7 mouse cellular contexts compared by ENCODE assay signal in genomic region chr16:8412213-8412612, GRCm38 (mm10). TPM values are rescaled to one million over a fixed set of nuclear protein-coding genes. Genes with fewer than 3 reads are reported as not detected.
A peak's percentile ranks its signal among the peaks of the same experiment; 100 is the strongest.
DNase-seq lines count a peak whose midpoint lies in the region; ATAC-seq and TF ChIP-seq lines count a peak whose summit lies in the region.

No protein-coding gene starts in this region.

- no peak overlapping the region for H3K4me2 ChIP-seq in intestine, embryonic 14.5 days (ENCODE audit: low read length)
- H3K4me2 ChIP-seq in lung, embryonic 14.5 days: no peak overlapping the region

- no peak overlapping the region for H3K27ac ChIP-seq in intestine, embryonic 14.5 days (ENCODE audit: low read depth)
- H3K27ac ChIP-seq in lung, embryonic 14.5 days (ENCODE audit: low read depth): no peak overlapping the region

- H3K4me3 ChIP-seq in intestine, embryonic 14.5 days (ENCODE audit: low read depth, low read length): no peak overlapping the region
- no peak overlapping the region for H3K4me3 ChIP-seq in lung, embryonic 14.5 days (ENCODE audit: low read depth, low read length)

- TF ChIP-seq CTCF in lung, embryonic 14.5 days (IDR thresholded peaks at IDR 0.05; ENCODE audit: low read depth): peak; percentile 81

- H3K4me1 ChIP-seq in intestine, embryonic 14.5 days (replicated peaks; ENCODE audit: control insufficient read depth, insufficient read depth, low read length): no peaks in the 10 kb centered on the region
- no peaks in the 10 kb centered on the region for H3K4me1 ChIP-seq in lung, embryonic 14.5 days (ENCODE audit: insufficient read depth)

- WGBS in intestine, embryonic 14.5 days: 17% methylated on average over 7 of the region's 7 CpGs
- WGBS in lung, embryonic 14.5 days: 11% methylated on average over 7 of the region's 7 CpGs

- peak; percentile 82 for ATAC-seq in erythroblast, adult 5-6 weeks (replicated peaks; ENCODE audit: low FRiP score, poor library complexity, severe bottlenecking)
- peak; percentile 51; the same call in 1 of the 2 replicates for ATAC-seq in intestine, embryonic 14.5 days (replicated peaks; ENCODE audit: low FRiP score, low TSS enrichment, low read depth)
- peak; percentile 69; the same call in 1 of the 2 replicates for ATAC-seq in lung, embryonic 14.5 days (ENCODE audit: insufficient read depth)

- 0 out of 2 replicates have a peak, but pooled peaks cover 4% of the 10 kb centered on the region for H3K27me3 ChIP-seq in intestine, embryonic 14.5 days (replicated peaks; ENCODE audit: control insufficient read depth, insufficient read depth, low read length)
- H3K27me3 ChIP-seq in lung, embryonic 14.5 days (ENCODE audit: insufficient read depth, low read length): no peaks in the 10 kb centered on the region

- peak; percentile 4 to 31 for DNase-seq in spleen, postnatal 36 days (ENCODE audit: low spot score in 2 of 2)
- DNase-seq in spleen, postnatal 4 days (ENCODE audit: low spot score in 2 of 2): no peak
- peak; percentile 83 for DNase-seq in ZHBTc4 (ENCODE audit: low read depth, low spot score)
- DNase-seq in intestine, embryonic 14.5 days (ENCODE audit: low spot score): no peak
- DNase-seq in lung, embryonic 14.5 days: peak; percentile 89
- peak; percentile 72 for DNase-seq in retina, postnatal 7 days (ENCODE audit: low read depth, low spot score)

- no peaks in the 10 kb centered on the region for H3K9me3 ChIP-seq in intestine, embryonic 14.5 days (ENCODE audit: control insufficient read depth, low read length)
- no peaks in the 10 kb centered on the region for H3K9me3 ChIP-seq in lung, embryonic 14.5 days (ENCODE audit: low read depth, low read length)

- H3K36me3 ChIP-seq in intestine, embryonic 14.5 days (ENCODE audit: control insufficient read depth, insufficient read depth, low read length): no peaks in the 10 kb centered on the region
- no peaks in the 10 kb centered on the region for H3K36me3 ChIP-seq in lung, embryonic 14.5 days (ENCODE audit: insufficient read depth)

- no peak overlapping the region for H3K9ac ChIP-seq in intestine, embryonic 14.5 days (ENCODE audit: low read length)
- H3K9ac ChIP-seq in lung, embryonic 14.5 days: no peak overlapping the region

RNA-seq across cellular contexts. Expression of gene Tmem114, which starts 12.7 kb away (rescaled TPM):
- not detected in 2 replicates for total RNA-seq in erythroblast, adult 5-6 weeks (2015; ENCODE audit: low replicate concordance)
- not detected in 2 replicates for total RNA-seq in erythroblast, adult 5-6 weeks (2017; ENCODE audit: low replicate concordance)
- polyA plus RNA-seq in intestine, embryonic 14.5 days (2014; fragmentation: Nextera tagmentation; extraction: Ambion mirVana): 0.12 TPM in 1 of 2 replicates, not detected in the other
- polyA plus RNA-seq in lung, embryonic 14.5 days (2014; fragmentation: Nextera tagmentation; extraction: Ambion mirVana): not detected in 2 replicates

RNA-seq across cellular contexts. Expression of gene Mettl22, which starts 58.4 kb away (rescaled TPM):
- total RNA-seq in erythroblast, adult 5-6 weeks (2015; ENCODE audit: low replicate concordance): 3.7 and 3.8 TPM in 2 replicates
- 0.56 and 12.9 TPM in 2 replicates for total RNA-seq in erythroblast, adult 5-6 weeks (2017; ENCODE audit: low replicate concordance)
- polyA plus RNA-seq in intestine, embryonic 14.5 days (2014; fragmentation: Nextera tagmentation; extraction: Ambion mirVana): 21.0 and 24.5 TPM in 2 replicates
- polyA plus RNA-seq in lung, embryonic 14.5 days (2014; fragmentation: Nextera tagmentation; extraction: Ambion mirVana): 15.3 and 15.9 TPM in 2 replicates

Comparison
In these comparisons a context has a peak if more than half of its experiments do, and no peak if none do; other contexts are left out.
1. DNase-seq: peak in spleen, postnatal 36 days (2 of 2), ZHBTc4 (single experiment), lung, embryonic 14.5 days (single experiment) and retina, postnatal 7 days (single experiment); none in spleen, postnatal 4 days (0 of 2) and intestine, embryonic 14.5 days (single experiment).
2. Peak in every context shown above with its lines, with median percentiles within 50 percentile points of each other: ATAC-seq.